Mouse (Mus musculus) layer of hippocampus, postnatal 14 days (tissue): ENCODE results near the gene Actl6b. TPM values are rescaled to one million over a fixed set of nuclear protein-coding genes. Genes with fewer than 3 reads are reported as not detected.
"Not testable (repeated sequence)": the region's sequence is repeated elsewhere in the genome, so short reads cannot be mapped to it uniquely, and the experiment has no call there.

Experiments
- DNase-seq, 2 experiments: peaks; one replicate each; pipeline ENCODE4 v3.0.0; 2021 to 2022; ENCODE audit warnings: low spot score in 2 of 2, mixed read lengths in 1 of 2
- microRNA-seq, 2 experiments: library from miRNA; unstranded; fragments of <30 nt; microRNA quantifications; one replicate each; pipeline ENCODE4 v1.2.0; 2021
- total RNA-seq, 2 experiments: library from RNA; stranded (reverse); gene quantifications; 2 replicates each; pipeline ENCODE4 v1.2.3; 2021

Gene Actl6b
- total RNA-seq, 2 experiments from 2014 or later, result 128 to 133 TPM

- DNase-seq, result no peak
Observed at GRCm38 (mm10) chr5:137600281-137600618, 46.9 kb downstream of the Actl6b start.

- peak; percentile 96 to 98 for DNase-seq
Observed at GRCm38 (mm10) chr5:137600619-137601364, 47.5 kb downstream of the Actl6b start, which contains the start of gene Mospd3. TSS of gene Mospd3 (minus strand) at chr5:137601058.

- DNase-seq, result no peak
Observed at GRCm38 (mm10) chr5:137601365-137601729, 48.0 kb downstream of the Actl6b start.

- DNase-seq, result no peak
Observed at GRCm38 (mm10) chr5:137607860-137608653, 54.7 kb downstream of the Actl6b start.

GRCm38 (mm10) chr5:137608654-137609190, 55.4 kb downstream of the Actl6b start:
- DNase-seq, result no peak

GRCm38 (mm10) chr5:137609292-137609691, 56.0 kb downstream of the Actl6b start:
- DNase-seq, result no peak

- DNase-seq, result no peak
Observed at GRCm38 (mm10) chr5:137610056-137610455, 56.7 kb downstream of the Actl6b start.

- DNase-seq, result no peak
Observed at GRCm38 (mm10) chr5:137610548-137611244, 57.4 kb downstream of the Actl6b start.

GRCm38 (mm10) chr5:137611245-137611602, 57.9 kb downstream of the Actl6b start:
- no peak for DNase-seq

GRCm38 (mm10) chr5:137613076-137613475, 59.8 kb downstream of the Actl6b start:
- no peak for DNase-seq

- DNase-seq, result no peak
Observed at GRCm38 (mm10) chr5:137613550-137613949, 60.2 kb downstream of the Actl6b start, which contains the start of gene Pcolce. TSS of gene Pcolce (minus strand) at chr5:137613784.

GRCm38 (mm10) chr5:137614921-137615320, 61.6 kb downstream of the Actl6b start:
- DNase-seq, result not testable (repeated sequence)

GRCm38 (mm10) chr5:137615347-137615746, 62.0 kb downstream of the Actl6b start:
- no peak for DNase-seq

Small RNA genes within 50 kb of the gene (microRNA-seq; reads per million reads assigned to microRNA genes)
- 1.4 to 4.2 reads per million in 2 experiments for gene Mir6418

Other genes with a start within 250 kb of the Actl6b start
- 100 to 1,000 TPM; 189 to 217 TPM for gene Srrt, start 245.8 kb upstream of the Actl6b start, total RNA-seq
- gene Trip6, start 239.1 kb upstream of the Actl6b start, total RNA-seq, result 1 to 10 TPM; 4.6 to 6.0 TPM
- gene Slc12a9, start 219.9 kb upstream of the Actl6b start, total RNA-seq, result 10 to 100 TPM; 29.7 to 35.5 TPM
- 1 to 10 TPM; 5.8 to 6.6 TPM for gene Ephb4, start 203.4 kb upstream of the Actl6b start, total RNA-seq
- gene Zan, start 76.5 kb upstream of the Actl6b start, total RNA-seq, result under 1 TPM; 0.21 to 0.57 TPM
- 10 to 100 TPM; 32.9 to 37.1 TPM for gene Pop7, start 51.0 kb upstream of the Actl6b start, total RNA-seq
- gene Gigyf1, start 35.0 kb upstream of the Actl6b start, total RNA-seq, result 10 to 100 TPM; 40.5 to 48.8 TPM
- gene Epo, start 20.3 kb upstream of the Actl6b start, total RNA-seq, result not detected
- 100 to 1,000 TPM; 704 to 770 TPM for gene Gnb2, start 20.0 kb upstream of the Actl6b start, total RNA-seq
- gene Tfr2, start 16.3 kb downstream of the Actl6b start, total RNA-seq, result 10 to 100 TPM; 10.9 to 15.5 TPM
- gene Mospd3, start 47.5 kb downstream of the Actl6b start, total RNA-seq, result 10 to 100 TPM; 36.7 to 40.0 TPM
- gene Pcolce, start 60.3 kb downstream of the Actl6b start, total RNA-seq, result 10 to 100 TPM in 1 of 2 experiments, 1 to 10 TPM in 1; 6.9 to 13.6 TPM
- gene Fbxo24, start 75.5 kb downstream of the Actl6b start, total RNA-seq, result under 1 TPM; 0.17 to 0.37 TPM
- 10 to 100 TPM; 14.7 to 19.5 TPM for gene Lrch4, start 75.6 kb downstream of the Actl6b start, total RNA-seq
- gene Gm20605, start 75.7 kb downstream of the Actl6b start, total RNA-seq, result 10 to 100 TPM; 11.0 to 14.7 TPM
- gene Sap25, start 87.8 kb downstream of the Actl6b start, total RNA-seq, result 1 to 10 TPM; 6.3 to 6.6 TPM
- gene Irs3, start 92.2 kb downstream of the Actl6b start, total RNA-seq, result not detected
- gene Agfg2, start 131.2 kb downstream of the Actl6b start, total RNA-seq, result 10 to 100 TPM; 51.7 to 56.5 TPM
- 10 to 100 TPM; 73.9 to 75.0 TPM for gene Nyap1, start 188.1 kb downstream of the Actl6b start, total RNA-seq
- 100 to 1,000 TPM; 213 to 225 TPM for gene Tsc22d4, start 192.2 kb downstream of the Actl6b start, total RNA-seq
- gene Ppp1r35, start 225.3 kb downstream of the Actl6b start, total RNA-seq, result 10 to 100 TPM; 24.2 to 27.3 TPM
- gene Mepce, start 234.1 kb downstream of the Actl6b start, total RNA-seq, result 10 to 100 TPM; 33.4 to 42.0 TPM
- 1 to 10 TPM; 5.0 to 5.7 TPM for gene Zcwpw1, start 234.3 kb downstream of the Actl6b start, total RNA-seq